14 mouse cellular contexts compared by ENCODE assay signal in the genomic region with DNA sequence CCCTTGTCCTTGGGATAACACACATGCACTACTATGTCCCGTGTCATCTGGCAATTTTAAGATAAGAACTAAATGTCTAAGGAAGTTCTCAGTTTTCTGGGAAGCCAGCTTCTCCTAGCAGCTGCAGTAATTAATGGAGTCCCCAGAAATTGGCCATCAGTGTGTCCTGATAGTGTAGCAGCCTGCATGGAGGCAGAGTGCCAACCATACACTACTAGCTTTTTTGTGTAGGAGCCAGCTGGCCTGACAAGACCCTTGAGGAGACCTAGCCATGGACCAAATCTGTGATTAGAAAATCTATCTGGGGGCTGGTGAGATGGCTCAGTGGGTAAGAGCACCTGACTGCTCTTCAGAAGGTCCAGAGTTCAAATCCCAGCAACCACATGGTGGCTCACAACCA. TPM values are rescaled to one million over a fixed set of nuclear protein-coding genes. Genes with fewer than 3 reads are reported as not detected.
A peak's percentile ranks its signal among the peaks of the same experiment; 100 is the strongest.
DNase-seq lines count a peak whose midpoint lies in the region; ATAC-seq and TF ChIP-seq lines count a peak whose summit lies in the region.
"Had no signal": no experiment of that assay in that cellular context is flagged by ENCODE, and none has a peak within 500 bp of the region (broad histone marks: within the 10 kb centered on the region; RNA-seq: fewer than 3 reads in every experiment).

No protein-coding gene starts in this region.

- H3K4me1 ChIP-seq in hindbrain, embryonic 14.5 days (replicated peaks; ENCODE audit: control insufficient read depth, insufficient read depth, low read length): peaks cover 14% of the 10 kb centered on the region
- peaks cover 11% of the 10 kb centered on the region for H3K4me1 ChIP-seq in hindbrain, embryonic 10.5 days (replicated peaks)
- H3K4me1 ChIP-seq in lung, embryonic 14.5 days (ENCODE audit: insufficient read depth): peaks cover 28% of the 10 kb centered on the region

- H3K27ac ChIP-seq in hindbrain, embryonic 14.5 days: 0 out of 2 replicates have a peak overlapping the region, but pooled peaks have one; percentile 32
- H3K27ac ChIP-seq in hindbrain, embryonic 10.5 days: no peak overlapping the region
- H3K27ac ChIP-seq in lung, embryonic 14.5 days (ENCODE audit: low read depth): peak overlapping the region; percentile 75
- H3K27ac ChIP-seq: liver, embryonic 14.5 days; midbrain, embryonic 12.5 days had no signal

- no peaks in the 10 kb centered on the region for H3K27me3 ChIP-seq in hindbrain, embryonic 14.5 days (ENCODE audit: control insufficient read depth, insufficient read depth, low read length)
- no peaks in the 10 kb centered on the region for H3K27me3 ChIP-seq in hindbrain, embryonic 10.5 days (ENCODE audit: insufficient read depth, poor library complexity, severe bottlenecking)
- H3K27me3 ChIP-seq in lung, embryonic 14.5 days (ENCODE audit: insufficient read depth, low read length): no peaks in the 10 kb centered on the region
- H3K27me3 ChIP-seq: midbrain, embryonic 12.5 days had no signal

- no peak overlapping the region for H3K9ac ChIP-seq in hindbrain, embryonic 14.5 days
- H3K9ac ChIP-seq in lung, embryonic 14.5 days: no peak overlapping the region
- H3K9ac ChIP-seq: liver, embryonic 14.5 days; midbrain, embryonic 12.5 days had no signal

- peak; percentile 50 for DNase-seq in adrenal gland, adult 2 months
- no peak for DNase-seq in adrenal gland, postnatal 10 days
- peak; percentile 45 for DNase-seq in hindbrain, embryonic 14.5 days (ENCODE audit: low spot score)
- DNase-seq in hindbrain, embryonic 10.5 days (ENCODE audit: low spot score): no peak
- peak; percentile 55 for DNase-seq in lung, embryonic 14.5 days
- no peak for DNase-seq in lung, adult 18-20 months
- peak; percentile 56 for DNase-seq in heart, postnatal 4 days
- DNase-seq in urinary bladder, adult 18-20 months (ENCODE audit: low spot score in 2 of 2): no peak
- DNase-seq: embryo, embryonic 11 days; thymus, postnatal 25 days had no signal

- H3K4me3 ChIP-seq in hindbrain, embryonic 14.5 days (replicated peaks; ENCODE audit: low read length): no peak overlapping the region
- no peak overlapping the region for H3K4me3 ChIP-seq in hindbrain, embryonic 10.5 days
- no peak overlapping the region for H3K4me3 ChIP-seq in lung, embryonic 14.5 days (ENCODE audit: low read depth, low read length)
- H3K4me3 ChIP-seq: midbrain, embryonic 12.5 days had no signal

- H3K36me3 ChIP-seq in hindbrain, embryonic 14.5 days (replicated peaks; ENCODE audit: control insufficient read depth, insufficient read depth): no peaks in the 10 kb centered on the region
- no peaks in the 10 kb centered on the region for H3K36me3 ChIP-seq in hindbrain, embryonic 10.5 days
- no peaks in the 10 kb centered on the region for H3K36me3 ChIP-seq in lung, embryonic 14.5 days (ENCODE audit: insufficient read depth)
- H3K36me3 ChIP-seq: midbrain, embryonic 12.5 days had no signal

- H3K4me2 ChIP-seq in hindbrain, embryonic 14.5 days (replicated peaks): no peak overlapping the region
- H3K4me2 ChIP-seq in lung, embryonic 14.5 days: no peak overlapping the region
- H3K4me2 ChIP-seq: midbrain, embryonic 12.5 days had no signal

- 80% methylated on average over 1 of the region's 1 CpGs for WGBS in hindbrain, embryonic 14.5 days
- 86% methylated on average over 1 of the region's 1 CpGs for WGBS in hindbrain, embryonic 10.5 days
- WGBS in lung, embryonic 14.5 days: 34% methylated on average over 1 of the region's 1 CpGs

- ATAC-seq in hindbrain, embryonic 14.5 days (ENCODE audit: low FRiP score): no peak
- ATAC-seq in lung, embryonic 14.5 days (ENCODE audit: insufficient read depth): no peak
- ATAC-seq: activated CD4-positive, CD25-positive, alpha-beta regulatory T cell, adult 4 months had no signal

- H3K9me3 ChIP-seq in hindbrain, embryonic 14.5 days (ENCODE audit: control insufficient read depth, low read length): no peaks in the 10 kb centered on the region
- H3K9me3 ChIP-seq in hindbrain, embryonic 10.5 days: no peaks in the 10 kb centered on the region
- H3K9me3 ChIP-seq in lung, embryonic 14.5 days (ENCODE audit: low read depth, low read length): no peaks in the 10 kb centered on the region
- H3K9me3 ChIP-seq: midbrain, embryonic 12.5 days had no signal

- TF ChIP-seq CTCF in lung, embryonic 14.5 days (IDR thresholded peaks at IDR 0.05; ENCODE audit: low read depth): no peak

RNA-seq across cellular contexts. Expression of gene Slc45a1, which starts 53.3 kb away (rescaled TPM):
- under 1 TPM; 0.37 to 0.62 TPM for total RNA-seq in adrenal gland, adult 2 months (2021)
- polyA plus RNA-seq in adrenal gland, adult 2 months (2012; rRNA removed): 0.73 and 1.5 TPM in 2 replicates
- 1 to 10 TPM in 1 of 2 experiments, under 1 TPM in 1; 0.72 to 1.7 TPM for total RNA-seq in adrenal gland, postnatal 10 days (2021)
- 35.9 and 37.9 TPM in 2 replicates for polyA plus RNA-seq in hindbrain, embryonic 14.5 days (2014; fragmentation: Nextera tagmentation; extraction: Ambion mirVana)
- 2.9 and 8.4 TPM in 2 replicates for polyA plus RNA-seq in hindbrain, embryonic 10.5 days (2016; fragmentation: Nextera tagmentation; extraction: Ambion mirVana)
- polyA plus RNA-seq in lung, embryonic 14.5 days (2014; fragmentation: Nextera tagmentation; extraction: Ambion mirVana): not detected in 2 replicates
- not detected for total RNA-seq in heart, postnatal 4 days (2021)
- total RNA-seq: heart, postnatal 36 days had no signal
- polyA plus RNA-seq: liver, embryonic 14.5 days had no signal

Comparison
In these comparisons a context has a peak if more than half of its experiments do, and no peak if none do; other contexts are left out.
1. DNase-seq: peak in adrenal gland, adult 2 months (single experiment), hindbrain, embryonic 14.5 days (single experiment), lung, embryonic 14.5 days (single experiment) and heart, postnatal 4 days (single experiment); none in adrenal gland, postnatal 10 days (single experiment), hindbrain, embryonic 10.5 days (single experiment), lung, adult 18-20 months (0 of 2) and urinary bladder, adult 18-20 months (0 of 2).